Mouse (Mus musculus): ENCODE measurements at regions not wholly inside any gene's neighbourhood (a gene's known extent, or its start where the extent isn't known, plus 50 kb on each side); places are given as distances from the start of the nearest gene placed in this dataset.

DNA sequence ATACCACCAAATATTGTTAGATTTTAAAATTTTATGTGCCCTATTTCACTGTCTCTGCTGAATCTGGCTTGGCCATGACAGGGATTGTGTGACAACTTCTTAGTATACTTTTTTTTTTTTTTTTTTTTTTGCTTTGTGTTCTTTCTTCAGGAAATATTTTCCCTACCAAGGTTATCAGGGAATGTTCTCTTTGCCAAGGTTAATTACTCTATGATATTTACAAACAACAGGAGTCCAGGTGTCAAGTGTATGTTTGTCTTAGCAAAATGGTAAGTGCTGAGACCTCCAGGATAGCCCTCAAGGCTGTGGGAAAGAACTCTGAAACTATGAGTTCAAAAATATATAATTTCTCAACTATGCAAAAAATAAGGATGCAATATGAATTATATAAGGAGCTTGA lies 143.4 kb downstream of the Tmem161b start:
- Histone ChIP-seq H3K9me3 (replicated peaks) (no peaks in the 10 kb centered on the region), H3K27me3 (no peaks in the 10 kb centered on the region), H3K9ac (no peak overlapping the region), H3K4me3 (no peak overlapping the region), H3K4me1 (replicated peaks) (no peaks in the 10 kb centered on the region), H3K27ac (no peak overlapping the region), H3K36me3 (no peaks in the 10 kb centered on the region), H3K4me2 (no peak overlapping the region)
- no peak for ATAC-seq (replicated peaks; ENCODE audit: insufficient number of reproducible peaks, insufficient read depth, low FRiP score, low read depth)

DNA sequence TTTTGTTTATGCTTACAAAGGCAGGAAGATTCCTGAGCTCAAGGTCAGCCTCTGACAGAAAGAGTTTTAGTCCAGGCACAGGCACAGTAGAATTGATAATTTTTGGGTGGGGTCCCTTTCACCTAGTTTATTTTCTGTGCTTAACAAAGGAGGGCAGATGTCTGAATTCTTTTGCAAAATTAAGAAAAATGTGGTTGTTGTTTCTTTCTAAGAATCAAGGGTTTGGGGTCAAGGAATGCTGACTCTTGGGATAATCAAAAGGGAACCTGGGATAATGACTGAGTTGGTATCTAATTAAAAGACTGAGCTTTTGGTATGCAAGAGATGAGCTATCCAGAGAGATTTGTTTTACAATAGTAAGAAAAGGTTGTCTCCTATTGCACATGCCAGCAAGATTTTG lies 143.9 kb downstream of the Tmem161b start:
- H3K27me3 ChIP-seq, result no peaks in the 10 kb centered on the region
- H3K4me3 ChIP-seq, result no peak overlapping the region
- no peaks in the 10 kb centered on the region for H3K4me1 ChIP-seq (replicated peaks)
- no peaks in the 10 kb centered on the region for H3K36me3 ChIP-seq
- no peak overlapping the region for H3K9ac ChIP-seq
- no peak for ATAC-seq (replicated peaks; ENCODE audit: insufficient number of reproducible peaks, insufficient read depth, low FRiP score, low read depth)
- no peak overlapping the region for H3K27ac ChIP-seq
- no peaks in the 10 kb centered on the region for H3K9me3 ChIP-seq (replicated peaks)
- H3K4me2 ChIP-seq, result no peak overlapping the region

DNA sequence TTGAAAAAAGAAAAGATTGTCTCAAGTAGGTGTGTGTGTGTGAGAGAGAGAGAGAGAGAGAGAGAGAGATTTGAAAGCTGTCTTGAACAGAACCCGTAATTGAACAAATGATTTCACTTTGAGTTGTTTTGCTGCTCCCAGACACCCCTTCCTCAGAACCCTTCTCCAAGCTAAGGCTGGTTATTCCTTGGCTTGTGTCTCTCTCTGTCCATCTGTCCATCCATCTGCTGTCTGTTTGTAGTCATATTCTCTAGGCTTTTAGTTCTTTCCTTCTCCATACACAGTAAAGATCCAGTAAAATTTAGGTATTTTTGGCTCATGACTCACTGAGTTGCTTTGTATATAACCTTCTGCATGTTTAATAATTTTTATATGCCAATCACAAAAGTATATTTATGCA lies 144.7 kb downstream of the Tmem161b start:
- no peak overlapping the region for H3K9ac ChIP-seq
- no peak overlapping the region for H3K27ac ChIP-seq
- no peaks in the 10 kb centered on the region for H3K4me1 ChIP-seq (replicated peaks)
- H3K4me2 ChIP-seq, result no peak overlapping the region
- no peaks in the 10 kb centered on the region for H3K9me3 ChIP-seq (replicated peaks)
- ATAC-seq (replicated peaks; ENCODE audit: insufficient number of reproducible peaks, insufficient read depth, low FRiP score, low read depth), result no peak
- H3K4me3 ChIP-seq, result no peak overlapping the region
- 83% methylated on average over 1 of the region's 1 CpGs for WGBS
- no peaks in the 10 kb centered on the region for H3K27me3 ChIP-seq
- no peaks in the 10 kb centered on the region for H3K36me3 ChIP-seq

DNA sequence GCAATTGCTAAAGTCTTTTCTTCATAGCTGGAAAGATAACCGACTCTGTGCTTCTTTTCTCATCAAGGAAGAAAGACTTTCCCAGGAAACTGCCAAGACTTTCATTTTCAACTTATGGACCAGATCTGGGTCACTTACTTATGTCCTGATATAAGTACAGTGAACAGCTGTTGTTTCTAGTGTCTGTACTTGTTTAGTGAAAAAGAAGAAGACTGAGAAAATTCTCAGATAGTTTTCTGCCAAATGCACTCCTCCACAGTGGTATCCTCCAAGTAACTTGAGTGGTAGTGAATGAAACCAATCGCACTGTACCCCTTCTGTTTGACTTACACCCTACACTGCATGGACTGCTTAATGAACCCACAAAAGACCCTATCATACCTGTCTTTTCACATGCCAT lies 146.1 kb downstream of the Tmem161b start:
- H3K36me3 ChIP-seq, result no peaks in the 10 kb centered on the region
- no peak overlapping the region for H3K4me2 ChIP-seq
- H3K27me3 ChIP-seq, result no peaks in the 10 kb centered on the region
- no peak overlapping the region for H3K4me3 ChIP-seq
- WGBS, result 69% methylated on average over 2 of the region's 2 CpGs
- no peak overlapping the region for H3K27ac ChIP-seq
- H3K4me1 ChIP-seq (replicated peaks), result no peaks in the 10 kb centered on the region
- no peak overlapping the region for H3K9ac ChIP-seq
- H3K9me3 ChIP-seq (replicated peaks), result no peaks in the 10 kb centered on the region
- ATAC-seq (replicated peaks; ENCODE audit: insufficient number of reproducible peaks, insufficient read depth, low FRiP score, low read depth), result no peak

DNA sequence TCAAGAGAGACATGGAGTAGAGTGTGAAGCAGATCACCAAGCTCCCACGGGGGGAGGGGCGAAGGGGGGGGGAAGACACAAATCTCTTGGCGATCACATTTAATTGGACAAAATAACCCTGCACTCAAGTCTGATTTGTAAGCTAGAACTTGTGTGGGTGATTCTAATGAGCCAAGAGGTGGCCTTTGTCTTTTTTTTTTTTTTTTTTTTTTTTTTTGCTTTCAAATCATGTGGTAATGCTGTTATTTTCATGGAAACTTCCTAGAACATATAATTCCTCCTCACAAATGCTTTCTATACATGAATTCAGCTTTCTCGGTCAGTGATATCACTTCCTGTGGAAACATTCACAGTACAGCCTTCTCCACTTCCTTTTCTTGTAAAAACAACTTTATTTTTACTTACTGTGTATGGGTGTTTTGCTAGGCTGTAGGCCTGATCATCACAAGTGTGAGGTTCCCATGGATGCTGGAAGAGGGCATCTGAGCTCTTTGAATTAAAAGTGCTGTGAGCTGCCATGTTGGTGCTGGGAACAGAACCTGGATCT lies 152.7 kb downstream of the Tmem161b start:
- Histone ChIP-seq H3K4me1 (replicated peaks) (no peaks in the 10 kb centered on the region), H3K36me3 (no peaks in the 10 kb centered on the region), H3K4me3 (no peak overlapping the region), H3K9ac (no peak overlapping the region), H3K4me2 (no peak overlapping the region), H3K27me3 (no peaks in the 10 kb centered on the region), H3K27ac (no peak overlapping the region), H3K9me3 (replicated peaks) (no peaks in the 10 kb centered on the region)
- 79% methylated on average over 4 of the region's 4 CpGs for WGBS
- no peak for ATAC-seq (replicated peaks; ENCODE audit: insufficient number of reproducible peaks, insufficient read depth, low FRiP score, low read depth)

DNA sequence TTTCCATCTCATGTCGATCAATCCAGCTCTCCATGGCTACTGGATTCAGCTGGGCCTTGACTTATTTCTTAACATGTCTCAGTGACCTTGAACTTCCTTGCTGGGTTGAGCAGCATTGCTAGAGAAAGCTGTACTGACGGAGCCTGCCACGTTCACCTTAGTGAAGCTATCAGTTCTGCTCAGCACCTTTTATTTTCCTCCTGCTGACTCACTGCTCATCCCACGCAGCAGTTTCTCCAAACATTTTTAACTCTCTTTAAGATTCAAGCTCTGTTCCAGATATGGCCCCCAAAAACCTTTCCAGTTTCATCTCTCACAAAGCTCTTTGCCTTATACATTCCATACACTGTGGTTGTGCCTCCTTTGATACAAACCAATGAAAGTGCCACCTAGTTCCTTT lies 153.8 kb downstream of the Tmem161b start:
- no peak for ATAC-seq (replicated peaks; ENCODE audit: insufficient number of reproducible peaks, insufficient read depth, low FRiP score, low read depth)

DNA sequence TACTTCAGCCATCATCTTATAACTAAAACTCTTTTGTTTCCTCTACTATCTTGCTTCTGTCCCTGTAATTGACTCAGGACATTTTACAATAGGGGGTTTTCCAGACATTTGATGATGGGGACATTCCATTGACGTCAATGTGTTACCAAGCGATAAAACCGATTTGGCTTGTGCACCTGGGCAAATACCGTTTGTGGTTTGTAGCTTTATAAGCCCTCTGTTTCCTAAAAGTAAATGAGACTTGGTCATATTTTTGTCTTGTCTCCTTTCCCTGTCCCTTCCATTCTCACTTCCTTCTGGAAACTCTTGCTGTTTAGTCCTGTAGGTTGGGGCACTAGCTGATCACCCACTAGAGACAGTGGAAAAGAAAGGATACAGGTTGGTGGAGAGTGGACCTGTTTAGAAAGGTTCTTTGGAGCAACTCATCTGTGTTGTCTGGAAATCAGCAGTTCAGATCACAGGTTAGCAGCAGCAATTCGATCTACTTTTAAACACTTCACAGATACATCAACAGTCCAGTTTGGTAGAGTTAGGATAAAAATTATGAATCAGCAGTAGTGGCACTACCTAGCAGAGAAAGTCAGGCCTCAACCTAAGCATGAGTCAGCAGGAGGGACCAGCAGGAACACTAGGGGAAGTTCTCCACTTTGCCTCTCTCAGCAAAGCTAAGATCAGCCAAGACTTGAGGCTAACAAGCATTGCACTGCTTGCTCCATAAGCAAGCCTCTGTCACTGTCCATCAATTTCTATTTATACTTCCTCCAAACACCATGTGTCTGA lies 156.6 kb downstream of the Tmem161b start:
- Histone ChIP-seq H3K4me2 (no peak overlapping the region), H3K4me3 (no peak overlapping the region)

More for the DNA sequence above, 153.8 kb downstream of the Tmem161b start:
- H3K4me2 ChIP-seq, result no peak overlapping the region
- H3K9ac ChIP-seq, result no peak overlapping the region
- no peaks in the 10 kb centered on the region for H3K4me1 ChIP-seq (replicated peaks)
- H3K27me3 ChIP-seq, result no peaks in the 10 kb centered on the region
- H3K27ac ChIP-seq, result no peak overlapping the region
- no peaks in the 10 kb centered on the region for H3K9me3 ChIP-seq (replicated peaks)
- H3K36me3 ChIP-seq, result no peaks in the 10 kb centered on the region
- no peak overlapping the region for H3K4me3 ChIP-seq
- WGBS, result 84% methylated on average over 4 of the region's 4 CpGs

DNA sequence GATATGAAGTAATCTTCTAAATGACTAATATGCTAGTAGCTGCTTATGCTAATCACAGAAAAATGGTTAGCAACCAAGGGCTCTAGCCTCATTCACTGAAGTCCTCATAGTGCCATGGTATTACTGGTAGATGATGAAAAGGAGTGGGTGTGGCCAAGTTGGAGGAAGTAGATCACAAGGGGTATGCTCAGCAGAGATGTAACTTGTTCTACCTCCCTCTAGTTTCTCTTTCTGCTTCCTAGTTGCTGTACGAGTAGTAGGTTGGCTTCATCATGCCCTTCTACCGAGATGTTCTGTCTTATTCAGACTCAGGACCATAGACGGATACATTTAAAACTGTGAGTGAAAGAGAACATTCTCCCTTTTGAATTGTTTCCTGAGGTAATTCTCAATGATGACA lies 169.5 kb downstream of the Tmem161b start:
- H3K36me3 ChIP-seq, result no peaks in the 10 kb centered on the region
- H3K27me3 ChIP-seq, result no peaks in the 10 kb centered on the region
- H3K9me3 ChIP-seq (replicated peaks), result no peaks in the 10 kb centered on the region
- H3K4me1 ChIP-seq (replicated peaks), result no peaks in the 10 kb centered on the region
- WGBS, result 77% methylated on average over 3 of the region's 3 CpGs
- no peak overlapping the region for H3K4me3 ChIP-seq
- H3K4me2 ChIP-seq, result no peak overlapping the region
- H3K27ac ChIP-seq, result no peak overlapping the region
- H3K9ac ChIP-seq, result no peak overlapping the region
- ATAC-seq (replicated peaks; ENCODE audit: insufficient number of reproducible peaks, insufficient read depth, low FRiP score, low read depth), result no peak

More for the DNA sequence above, 156.6 kb downstream of the Tmem161b start:
- ATAC-seq (replicated peaks; ENCODE audit: insufficient number of reproducible peaks, insufficient read depth, low FRiP score, low read depth), result no peak
- no peak overlapping the region for H3K9ac ChIP-seq
- H3K36me3 ChIP-seq, result no peaks in the 10 kb centered on the region
- H3K27ac ChIP-seq, result no peak overlapping the region
- H3K9me3 ChIP-seq (replicated peaks), result no peaks in the 10 kb centered on the region
- H3K4me1 ChIP-seq (replicated peaks), result no peaks in the 10 kb centered on the region
- 82% methylated on average over 5 of the region's 5 CpGs for WGBS
- no peaks in the 10 kb centered on the region for H3K27me3 ChIP-seq

DNA sequence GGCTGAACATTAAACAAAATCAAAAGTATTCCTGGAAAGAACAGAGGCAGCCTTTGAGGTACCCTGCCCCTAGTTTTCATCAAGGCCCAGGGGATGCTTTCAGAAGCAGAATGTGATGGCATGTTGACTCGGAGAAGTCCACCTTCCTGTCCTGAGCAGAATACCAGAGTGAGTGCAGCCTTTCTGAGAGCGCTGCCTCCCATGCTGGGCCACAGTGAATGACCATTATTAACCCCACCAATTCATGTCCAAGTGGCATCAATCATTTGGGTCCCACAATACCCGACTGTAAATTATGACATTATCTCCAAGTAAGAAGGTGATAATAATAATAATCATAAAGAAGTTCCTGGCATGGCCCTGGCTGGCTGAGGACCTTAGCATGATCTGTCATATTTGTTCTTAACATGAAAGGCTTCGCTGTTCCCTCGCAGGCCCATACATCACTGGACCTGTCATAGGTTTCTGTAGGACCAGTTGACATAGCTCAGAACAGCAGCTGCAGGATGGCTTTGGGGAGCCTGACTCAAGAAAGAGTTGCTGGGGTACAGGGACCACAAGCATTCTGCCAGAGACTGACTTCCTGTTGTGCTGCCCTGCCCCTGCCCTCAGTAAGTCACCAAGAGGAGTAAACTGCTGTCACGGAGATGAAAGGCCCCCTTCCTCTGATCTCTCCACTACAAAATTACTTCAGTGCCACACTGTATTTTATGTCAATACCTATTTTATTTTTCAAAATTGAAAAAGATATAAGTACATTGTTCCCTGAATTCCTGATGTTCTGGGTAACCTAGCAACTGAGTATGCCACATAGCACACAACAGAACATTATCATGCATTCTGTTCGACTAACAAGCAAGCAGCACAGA lies 176.6 kb downstream of the Tmem161b start:
- ATAC-seq (replicated peaks; ENCODE audit: insufficient number of reproducible peaks, insufficient read depth, low FRiP score, low read depth), result no peak
- no peak overlapping the region for H3K27ac ChIP-seq
- H3K9ac ChIP-seq, result no peak overlapping the region
- no peaks in the 10 kb centered on the region for H3K9me3 ChIP-seq (replicated peaks)
- 61% methylated on average over 7 of the region's 7 CpGs for WGBS
- no peak overlapping the region for H3K4me2 ChIP-seq
- H3K36me3 ChIP-seq, result no peaks in the 10 kb centered on the region
- H3K4me1 ChIP-seq (replicated peaks), result no peaks in the 10 kb centered on the region
- H3K4me3 ChIP-seq, result no peak overlapping the region
- H3K27me3 ChIP-seq, result no peaks in the 10 kb centered on the region

DNA sequence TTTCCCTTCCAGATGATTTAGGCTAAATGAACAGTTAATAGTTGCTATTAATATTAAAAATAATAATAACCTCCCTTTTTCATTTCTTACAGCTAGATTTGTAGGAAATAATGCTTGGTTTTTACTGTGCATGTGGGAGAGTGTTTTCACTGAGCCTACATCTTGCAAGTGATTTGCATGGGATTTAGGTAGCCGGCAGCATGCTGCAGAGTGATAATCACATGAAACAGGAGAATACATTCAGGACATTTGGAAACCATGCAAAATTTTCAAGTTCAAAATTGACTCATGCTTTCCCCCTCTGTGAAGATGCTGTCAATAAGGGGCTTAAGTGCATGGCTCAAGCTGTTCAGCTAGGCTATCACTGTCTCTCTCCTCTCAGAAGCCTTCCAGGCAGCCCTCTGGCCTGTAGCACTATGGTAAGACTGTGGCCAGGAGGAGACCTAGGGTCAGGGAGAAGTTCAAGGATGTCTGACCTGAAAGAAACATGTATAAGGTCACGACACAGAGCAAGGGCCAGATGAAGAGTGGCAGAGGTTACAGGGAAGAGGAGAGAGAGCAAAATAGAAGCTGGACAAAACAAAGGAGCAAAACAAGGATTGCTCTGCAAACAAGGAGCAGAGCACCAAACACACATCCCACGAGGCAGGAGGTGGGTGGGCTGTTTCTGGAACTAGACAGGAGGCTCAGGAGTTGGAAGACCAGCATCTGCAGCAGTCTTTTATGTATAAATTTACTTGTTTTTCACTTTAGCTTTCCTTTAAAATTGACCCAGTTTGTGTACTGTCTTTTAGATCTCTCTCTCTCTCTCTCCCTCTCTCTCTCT lies 177.5 kb downstream of the Tmem161b start:
- H3K27ac ChIP-seq, result no peak overlapping the region
- no peak overlapping the region for H3K4me3 ChIP-seq
- no peaks in the 10 kb centered on the region for H3K9me3 ChIP-seq (replicated peaks)
- H3K4me1 ChIP-seq (replicated peaks), result no peaks in the 10 kb centered on the region
- no peak overlapping the region for H3K4me2 ChIP-seq
- no peak for ATAC-seq (replicated peaks; ENCODE audit: insufficient number of reproducible peaks, insufficient read depth, low FRiP score, low read depth)
- H3K9ac ChIP-seq, result no peak overlapping the region
- H3K27me3 ChIP-seq, result no peaks in the 10 kb centered on the region
- 41% methylated on average over 3 of the region's 3 CpGs for WGBS
- no peaks in the 10 kb centered on the region for H3K36me3 ChIP-seq

DNA sequence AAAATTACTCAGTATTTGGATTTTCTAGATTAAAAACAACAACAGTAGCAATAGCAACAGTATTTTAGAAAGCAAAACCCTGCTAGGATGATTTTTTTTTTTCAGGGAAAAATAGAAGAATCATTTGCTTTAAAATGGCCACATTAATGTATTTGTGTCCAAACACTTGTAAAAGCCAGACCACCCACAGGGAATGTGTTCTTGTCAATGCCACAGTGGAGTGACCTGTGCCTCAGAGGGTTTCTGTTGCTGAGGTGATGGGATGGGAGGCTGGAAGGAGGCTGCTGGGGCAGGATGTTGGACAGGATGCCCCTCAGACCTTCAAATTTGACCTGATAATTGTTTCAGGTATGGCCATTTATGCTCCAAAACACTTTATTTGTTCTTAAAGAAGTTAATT lies 178.9 kb downstream of the Tmem161b start:
- no peaks in the 10 kb centered on the region for H3K4me1 ChIP-seq (replicated peaks)
- no peak overlapping the region for H3K27ac ChIP-seq
- no peak overlapping the region for H3K4me3 ChIP-seq
- ATAC-seq (replicated peaks; ENCODE audit: insufficient number of reproducible peaks, insufficient read depth, low FRiP score, low read depth), result no peak
- H3K4me2 ChIP-seq, result no peak overlapping the region
- H3K9me3 ChIP-seq (replicated peaks), result no peaks in the 10 kb centered on the region
- H3K27me3 ChIP-seq, result no peaks in the 10 kb centered on the region
- no peaks in the 10 kb centered on the region for H3K36me3 ChIP-seq
- H3K9ac ChIP-seq, result no peak overlapping the region

Data from heart, embryonic 15.5 days (tissue).